Mouse (Mus musculus): Measurements from ENCODE around the gene Ildr2.

- no peak for TF ChIP-seq CTCF (IDR thresholded peaks at IDR 0.05; ENCODE audit: borderline replicate concordance, control insufficient read depth, extremely low read depth, insufficient read depth, low read length, poor library complexity)
- no peak for TF ChIP-seq POLR2A (IDR thresholded peaks at IDR 0.05; ENCODE audit: control insufficient read depth, extremely low read depth, insufficient read depth, low read length, poor library complexity)
These were observed 26.6 kb downstream of the Ildr2 start for GRCm38 (mm10) chr1:166280566-166280965.

All from thymus, adult 2 months (tissue).